Mouse (Mus musculus): ENCODE data around the gene Ap3b1. TPM values are rescaled to one million over a fixed set of nuclear protein-coding genes. Genes with fewer than 3 reads are reported as not detected.

Gene Ap3b1
- polyA plus RNA-seq, 1 experiment from 2014 or later: 46.7 TPM

Small RNA genes lying within 50 kb of the gene (microRNA-seq; reads per million reads assigned to microRNA genes)
- gene Gm25109: not detected

Other genes with a start within 250 kb of the Ap3b1 start
- gene Scamp1, start 73.1 kb upstream of the Ap3b1 start, polyA plus RNA-seq (2015; fragmentation: Nextera tagmentation; extraction: Ambion mirVana): 33.2 and 33.9 TPM in 2 replicates